Mouse (Mus musculus) liver, adult 2 months (tissue): ENCODE data around the gene Rln3.

ENCODE experiments used
- CTCF ChIP-seq: fragments of 200-500 bp; IDR thresholded peaks from 2 replicates; pipeline ENCODE4 v1.5.1; 2011; ENCODE audit warnings: low read depth, low read length, control low read depth
- POLR2A ChIP-seq: fragments of 200-500 bp; IDR thresholded peaks from 2 replicates; pipeline ENCODE4 v1.6.1; 2011; ENCODE audit warnings: low read length, control low read depth; ENCODE audit not compliant: insufficient read depth; ENCODE audit errors: extremely low read depth

DNA sequence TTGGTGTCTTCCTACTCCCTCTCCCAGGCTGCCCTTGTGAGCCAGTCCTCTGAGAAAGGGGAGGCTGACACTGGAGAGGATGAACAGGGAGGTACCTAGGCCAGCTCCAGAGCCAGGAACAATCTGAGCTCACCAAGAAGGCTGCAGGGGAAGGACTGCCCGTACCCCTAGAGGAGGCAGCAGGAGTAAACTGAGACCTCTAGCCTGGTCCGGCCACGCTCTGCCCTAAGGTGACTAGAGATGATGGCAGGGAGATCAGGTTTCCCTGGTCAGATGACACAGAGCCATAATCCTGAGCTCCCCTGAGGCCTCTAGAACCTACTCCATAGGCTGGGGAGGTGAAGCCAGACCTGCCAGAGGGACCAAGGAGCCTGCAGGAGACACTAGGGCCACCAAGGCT, 32.0 kb upstream of the Rln3 start:
- TF ChIP-seq CTCF, result no peak
- no peak for TF ChIP-seq POLR2A
